Mouse (Mus musculus): ENCODE measurements around the gene A730071L15Rik. TPM values are rescaled to one million over a fixed set of nuclear protein-coding genes. Genes with fewer than 3 reads are reported as not detected.

The A730071L15Rik gene
- polyA plus RNA-seq, 1 experiment from 2014 or later, result 0.53 TPM

GRCm38 (mm10) chr11:6187878-6188277 is 12.0 kb upstream of the A730071L15Rik start:
- H3K36me3 ChIP-seq (ENCODE audit: insufficient read depth, low read length), result peaks cover 2% of the 10 kb centered on the region; the same call in 1 of the 2 replicates
- H3K4me1 ChIP-seq (replicated peaks; ENCODE audit: insufficient read depth, low read length), result peaks cover 9% of the 10 kb centered on the region; the same call in 1 of the 2 replicates
- H3K4me3 ChIP-seq (replicated peaks; ENCODE audit: low read depth, low read length), result no peak overlapping the region
- no peak overlapping the region for H3K27ac ChIP-seq
- no peak overlapping the region for H3K9ac ChIP-seq (ENCODE audit: low read depth, low read length)
- ATAC-seq (replicated peaks; ENCODE audit: low FRiP score, low read depth) (no peak; the same call in 1 of the 2 replicates), DNase-seq (ENCODE audit: low spot score) (peak; percentile 93)
- H3K4me2 ChIP-seq (ENCODE audit: low read length), result no peak overlapping the region
- H3K9me3 ChIP-seq (replicated peaks; ENCODE audit: low read length), result no peaks in the 10 kb centered on the region
- no peaks in the 10 kb centered on the region for H3K27me3 ChIP-seq (ENCODE audit: insufficient read depth, low read length)
- WGBS, result 5% methylated on average over 2 of the region's 2 CpGs
- peak; percentile 98 for TF ChIP-seq CTCF (IDR thresholded peaks at IDR 0.05; ENCODE audit: low read depth)

DNA sequence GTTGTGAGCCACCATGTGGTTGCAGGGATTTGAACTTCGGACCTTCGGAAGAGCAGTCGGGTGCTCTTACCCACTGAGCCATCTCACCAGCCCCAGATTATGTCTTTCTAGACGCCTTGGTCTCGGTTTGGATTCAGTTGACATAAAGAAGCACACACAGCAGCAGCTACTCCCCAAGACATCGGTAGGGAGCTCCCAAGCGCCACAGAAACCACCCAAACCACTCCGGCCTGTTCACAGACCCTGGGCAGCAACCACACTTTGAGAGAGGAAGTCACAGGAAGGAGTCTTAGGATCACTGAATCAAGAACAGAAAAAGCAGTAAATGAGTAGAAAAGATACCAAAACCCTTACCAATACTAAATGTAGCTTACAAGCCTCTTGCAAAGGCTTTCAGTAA is 3.0 kb upstream of the A730071L15Rik start:
- H3K27me3 ChIP-seq (ENCODE audit: insufficient read depth, low read length), result no peaks in the 10 kb centered on the region
- H3K4me1 ChIP-seq (replicated peaks; ENCODE audit: insufficient read depth, low read length), result peaks cover 10% of the 10 kb centered on the region
- H3K36me3 ChIP-seq (ENCODE audit: insufficient read depth, low read length), result peaks cover 5% of the 10 kb centered on the region; the same call in 1 of the 2 replicates
- H3K9me3 ChIP-seq (replicated peaks; ENCODE audit: low read length), result no peaks in the 10 kb centered on the region
- 92% methylated on average over 8 of the region's 8 CpGs for WGBS
- DNase-seq (ENCODE audit: low spot score) (no peak), ATAC-seq (replicated peaks; ENCODE audit: low FRiP score, low read depth) (no peak)
- no peak for TF ChIP-seq CTCF (IDR thresholded peaks at IDR 0.05; ENCODE audit: low read depth)
- H3K9ac ChIP-seq (ENCODE audit: low read depth, low read length), result no peak overlapping the region
- H3K4me3 ChIP-seq (replicated peaks; ENCODE audit: low read depth, low read length), result no peak overlapping the region
- no peak overlapping the region for H3K27ac ChIP-seq
- no peak overlapping the region for H3K4me2 ChIP-seq (ENCODE audit: low read length)

GRCm38 (mm10) chr11:6198449-6198848 is 1.4 kb upstream of the A730071L15Rik start:
- H3K9ac ChIP-seq (ENCODE audit: low read depth, low read length), result no peak overlapping the region
- no peak for TF ChIP-seq CTCF (IDR thresholded peaks at IDR 0.05; ENCODE audit: low read depth)
- DNase-seq (ENCODE audit: low spot score) (no peak), ATAC-seq (replicated peaks; ENCODE audit: low FRiP score, low read depth) (no peak)
- no peaks in the 10 kb centered on the region for H3K27me3 ChIP-seq (ENCODE audit: insufficient read depth, low read length)
- H3K4me3 ChIP-seq (replicated peaks; ENCODE audit: low read depth, low read length), result 0 out of 2 replicates have a peak overlapping the region, but pooled peaks have one; percentile 62
- no peaks in the 10 kb centered on the region for H3K36me3 ChIP-seq (ENCODE audit: insufficient read depth, low read length)
- peak overlapping the region; percentile 90 for H3K4me2 ChIP-seq (ENCODE audit: low read length)
- H3K27ac ChIP-seq, result no peak overlapping the region
- 89% methylated on average over 4 of the region's 4 CpGs for WGBS
- H3K4me1 ChIP-seq (replicated peaks; ENCODE audit: insufficient read depth, low read length), result peaks cover 10% of the 10 kb centered on the region
- H3K9me3 ChIP-seq (replicated peaks; ENCODE audit: low read length), result no peaks in the 10 kb centered on the region

DNA sequence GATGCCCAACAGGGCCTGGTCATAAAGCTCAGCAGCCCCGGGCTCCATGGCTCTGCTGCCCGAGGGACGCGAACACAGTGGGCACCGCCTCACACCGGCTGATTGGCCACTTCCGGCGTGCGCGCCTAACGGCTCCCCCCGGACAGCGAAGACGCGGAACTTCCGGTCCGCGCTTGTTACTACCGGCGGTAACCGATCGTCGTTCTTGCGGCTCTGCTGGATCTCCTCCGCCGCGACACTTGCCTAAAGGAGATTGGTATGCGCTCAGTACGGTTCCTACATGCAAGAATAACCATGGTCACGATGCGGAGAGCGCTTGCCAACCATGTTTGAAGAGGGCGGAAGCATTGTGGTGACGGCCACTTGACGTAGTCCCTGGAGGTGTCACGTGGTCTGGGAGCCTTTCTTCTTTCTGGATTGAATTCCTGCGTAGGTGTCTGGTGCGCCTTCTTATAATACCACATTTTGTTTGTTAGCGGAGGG is 299 bp downstream of the A730071L15Rik start, which contains the start of gene Nudcd3:
Nudcd3 (minus strand) TSS at position 329 of the 483 bp plus-strand sequence.
- TF ChIP-seq CTCF (IDR thresholded peaks at IDR 0.05; ENCODE audit: low read depth), result no peak; the same call in 1 of the 2 replicates
- ATAC-seq (replicated peaks; ENCODE audit: low FRiP score, low read depth), result peak; percentile 97
- H3K9ac ChIP-seq (ENCODE audit: low read depth, low read length), result peak within 1 kb of the TSS; percentile 78
- H3K27ac ChIP-seq, result peak within 1 kb of the TSS; percentile 97
- H3K27me3 ChIP-seq (ENCODE audit: insufficient read depth, low read length), result no peaks in the 10 kb centered on the region
- H3K9me3 ChIP-seq (replicated peaks; ENCODE audit: low read length), result no peaks in the 10 kb centered on the region
- H3K4me3 ChIP-seq (replicated peaks; ENCODE audit: low read depth, low read length), result peak within 1 kb of the TSS; percentile 62
- peak within 1 kb of the TSS; percentile 90 for H3K4me2 ChIP-seq (ENCODE audit: low read length)
- no peaks in the 10 kb centered on the region for H3K36me3 ChIP-seq (ENCODE audit: insufficient read depth, low read length)
- peaks cover 10% of the 10 kb centered on the region for H3K4me1 ChIP-seq (replicated peaks; ENCODE audit: insufficient read depth, low read length)
- DNase-seq (ENCODE audit: low spot score), result peak; percentile 95
- under 1% methylated on average over 39 of the region's 39 CpGs for WGBS

GRCm38 (mm10) chr11:6200570-6200969 is 741 bp downstream of the A730071L15Rik start:
- DNase-seq (ENCODE audit: low spot score) (no peak), ATAC-seq (replicated peaks; ENCODE audit: low FRiP score, low read depth) (no peak)
- H3K4me2 ChIP-seq (ENCODE audit: low read length), result peak overlapping the region; percentile 90
- H3K9ac ChIP-seq (ENCODE audit: low read depth, low read length), result peak overlapping the region; percentile 78
- H3K27me3 ChIP-seq (ENCODE audit: insufficient read depth, low read length), result no peaks in the 10 kb centered on the region
- 20% methylated on average over 9 of the region's 9 CpGs for WGBS
- H3K36me3 ChIP-seq (ENCODE audit: insufficient read depth, low read length), result no peaks in the 10 kb centered on the region
- peaks cover 10% of the 10 kb centered on the region for H3K4me1 ChIP-seq (replicated peaks; ENCODE audit: insufficient read depth, low read length)
- peak overlapping the region; percentile 97 for H3K27ac ChIP-seq
- H3K4me3 ChIP-seq (replicated peaks; ENCODE audit: low read depth, low read length), result peak overlapping the region; percentile 62
- no peak for TF ChIP-seq CTCF (IDR thresholded peaks at IDR 0.05; ENCODE audit: low read depth)
- no peaks in the 10 kb centered on the region for H3K9me3 ChIP-seq (replicated peaks; ENCODE audit: low read length)

- Histone ChIP-seq H3K9ac (ENCODE audit: low read depth, low read length) (no peak overlapping the region), H3K27ac (no peak overlapping the region), H3K36me3 (ENCODE audit: insufficient read depth, low read length) (no peaks in the 10 kb centered on the region), H3K4me3 (replicated peaks; ENCODE audit: low read depth, low read length) (no peak overlapping the region), H3K27me3 (ENCODE audit: insufficient read depth, low read length) (no peaks in the 10 kb centered on the region), H3K9me3 (replicated peaks; ENCODE audit: low read length) (no peaks in the 10 kb centered on the region), H3K4me1 (replicated peaks; ENCODE audit: insufficient read depth, low read length) (no peaks in the 10 kb centered on the region), H3K4me2 (ENCODE audit: low read length) (no peak overlapping the region)
- DNase-seq (ENCODE audit: low spot score) (no peak), ATAC-seq (replicated peaks; ENCODE audit: low FRiP score, low read depth) (no peak)
- TF ChIP-seq CTCF (IDR thresholded peaks at IDR 0.05; ENCODE audit: low read depth), result no peak
- WGBS, result 83% methylated on average over 2 of the region's 2 CpGs
Observed at GRCm38 (mm10) chr11:6207090-6207489, 7.3 kb downstream of the A730071L15Rik start.

DNA sequence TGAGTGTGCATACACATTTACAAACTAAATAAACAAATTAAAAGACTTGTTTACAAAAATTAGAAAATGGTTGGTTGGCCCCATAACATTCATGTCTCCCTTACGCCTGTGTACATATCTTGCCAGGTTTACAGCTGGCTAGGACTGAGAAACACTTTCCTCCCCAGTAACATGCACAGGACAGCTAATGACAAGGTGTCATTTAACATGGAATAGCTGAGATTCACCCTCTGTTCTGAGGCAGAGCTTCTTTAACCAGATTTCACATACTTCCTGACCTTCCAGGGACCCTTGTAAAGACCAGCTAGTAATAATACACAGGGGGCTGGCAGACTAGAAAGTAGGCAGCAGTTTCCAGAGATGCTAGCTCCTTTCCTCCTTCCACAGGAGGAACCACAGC is 8.3 kb downstream of the A730071L15Rik start:
- no peak overlapping the region for H3K4me3 ChIP-seq (replicated peaks; ENCODE audit: low read depth, low read length)
- H3K9ac ChIP-seq (ENCODE audit: low read depth, low read length), result no peak overlapping the region
- ATAC-seq (replicated peaks; ENCODE audit: low FRiP score, low read depth) (no peak), DNase-seq (ENCODE audit: low spot score) (no peak)
- no peaks in the 10 kb centered on the region for H3K27me3 ChIP-seq (ENCODE audit: insufficient read depth, low read length)
- H3K9me3 ChIP-seq (replicated peaks; ENCODE audit: low read length), result no peaks in the 10 kb centered on the region
- TF ChIP-seq CTCF (IDR thresholded peaks at IDR 0.05; ENCODE audit: low read depth), result no peak
- 86% methylated on average over 1 of the region's 1 CpGs for WGBS
- H3K4me1 ChIP-seq (replicated peaks; ENCODE audit: insufficient read depth, low read length), result no peaks in the 10 kb centered on the region
- no peak overlapping the region for H3K27ac ChIP-seq
- H3K36me3 ChIP-seq (ENCODE audit: insufficient read depth, low read length), result no peaks in the 10 kb centered on the region
- no peak overlapping the region for H3K4me2 ChIP-seq (ENCODE audit: low read length)

Measured in kidney, postnatal 0 days (tissue).